Mouse (Mus musculus): ENCODE measurements around the gene Maml3.

Gene Maml3

GRCm38 (mm10) chr3:51816517-51817285 lies 288.2 kb downstream of the Maml3 start:
- no peak for DNase-seq

DNA sequence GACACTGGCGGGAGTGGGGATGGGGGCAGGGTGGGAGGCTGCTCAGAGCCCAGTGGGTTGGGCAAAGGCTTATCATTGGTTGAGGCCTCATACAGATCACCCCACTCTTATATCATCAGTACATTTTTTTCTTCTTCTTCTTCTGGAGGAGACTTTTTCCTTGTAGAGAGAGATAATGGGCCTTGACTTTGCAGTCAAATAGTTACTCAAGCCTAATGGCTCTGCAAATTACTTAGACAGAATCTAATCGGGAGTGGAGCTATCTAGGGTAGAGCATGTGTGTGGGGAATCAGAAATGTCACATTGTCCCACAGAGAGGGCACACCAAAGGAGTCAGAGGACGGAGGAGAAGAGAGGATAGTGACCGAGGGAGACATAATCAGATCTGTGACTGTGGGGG lies 290.8 kb downstream of the Maml3 start:
- DNase-seq: no peak

GRCm38 (mm10) chr3:51813186-51813585 lies 291.7 kb downstream of the Maml3 start:
- peak in 1 of 2 experiments; percentile 5 for DNase-seq

DNA sequence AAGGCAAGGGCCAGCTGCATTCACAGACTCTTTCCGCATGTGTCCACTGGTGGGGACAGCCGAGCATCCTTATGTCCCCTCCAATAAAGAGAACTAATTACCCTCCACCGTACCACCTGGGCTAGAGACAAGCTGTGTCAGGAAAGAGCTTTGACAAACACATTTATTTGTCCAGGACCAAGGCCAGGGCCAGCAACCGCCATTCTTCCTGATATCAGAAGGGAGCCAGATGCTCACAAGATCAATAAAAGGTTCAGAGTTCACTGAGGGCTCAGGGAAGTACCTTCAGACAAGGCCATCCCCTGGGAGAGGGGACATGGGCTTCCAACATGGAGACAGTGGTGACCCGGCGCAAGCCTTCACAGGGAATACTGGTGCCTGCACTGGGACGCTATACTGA lies 294.1 kb downstream of the Maml3 start:
- DNase-seq: no peak

GRCm38 (mm10) chr3:51809822-51810221 lies 295.1 kb downstream of the Maml3 start:
- no peak for DNase-seq

DNA sequence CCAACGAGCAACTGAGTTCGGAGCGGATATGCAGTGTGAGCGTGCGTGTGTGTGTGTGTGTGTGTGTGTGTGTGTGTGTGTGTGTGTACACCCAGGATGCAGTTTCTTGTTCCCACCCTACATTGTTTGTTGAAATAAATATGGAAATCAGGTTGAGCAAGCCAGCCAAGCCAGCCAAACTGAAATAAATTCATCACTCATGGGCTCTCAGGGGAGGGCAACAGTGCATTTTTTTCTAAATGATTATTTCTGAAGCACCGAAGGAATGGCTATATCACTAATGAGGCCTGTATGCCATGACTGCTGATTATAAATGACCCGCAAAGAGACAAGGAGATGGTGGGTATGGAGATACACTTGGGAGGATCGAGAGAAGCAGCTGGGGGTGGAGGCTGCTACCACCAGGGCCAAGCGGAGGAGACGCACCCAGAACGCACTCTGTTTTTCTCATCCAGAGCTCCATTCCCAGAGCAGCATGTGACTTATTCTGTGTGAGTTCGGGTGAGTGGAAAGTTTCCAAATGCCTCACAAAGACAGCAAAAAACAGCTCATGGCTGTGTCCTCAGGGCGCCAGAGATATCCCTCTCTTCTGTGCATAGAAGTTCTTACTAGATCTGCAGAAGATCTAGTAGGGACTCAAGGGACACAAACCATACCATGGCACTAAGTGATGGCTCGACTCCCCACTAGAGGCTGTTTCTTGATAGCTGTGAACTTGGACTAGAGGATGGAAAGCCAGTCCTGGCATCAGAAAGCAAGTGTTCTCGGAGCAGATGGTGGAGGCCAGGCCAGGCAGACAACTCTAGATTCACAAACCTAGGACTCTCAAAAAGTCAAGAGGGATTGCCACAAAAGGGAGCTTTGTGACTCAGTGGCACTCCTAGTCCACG lies 296.6 kb downstream of the Maml3 start:
- DNase-seq: peak; percentile 57 to 63

DNA sequence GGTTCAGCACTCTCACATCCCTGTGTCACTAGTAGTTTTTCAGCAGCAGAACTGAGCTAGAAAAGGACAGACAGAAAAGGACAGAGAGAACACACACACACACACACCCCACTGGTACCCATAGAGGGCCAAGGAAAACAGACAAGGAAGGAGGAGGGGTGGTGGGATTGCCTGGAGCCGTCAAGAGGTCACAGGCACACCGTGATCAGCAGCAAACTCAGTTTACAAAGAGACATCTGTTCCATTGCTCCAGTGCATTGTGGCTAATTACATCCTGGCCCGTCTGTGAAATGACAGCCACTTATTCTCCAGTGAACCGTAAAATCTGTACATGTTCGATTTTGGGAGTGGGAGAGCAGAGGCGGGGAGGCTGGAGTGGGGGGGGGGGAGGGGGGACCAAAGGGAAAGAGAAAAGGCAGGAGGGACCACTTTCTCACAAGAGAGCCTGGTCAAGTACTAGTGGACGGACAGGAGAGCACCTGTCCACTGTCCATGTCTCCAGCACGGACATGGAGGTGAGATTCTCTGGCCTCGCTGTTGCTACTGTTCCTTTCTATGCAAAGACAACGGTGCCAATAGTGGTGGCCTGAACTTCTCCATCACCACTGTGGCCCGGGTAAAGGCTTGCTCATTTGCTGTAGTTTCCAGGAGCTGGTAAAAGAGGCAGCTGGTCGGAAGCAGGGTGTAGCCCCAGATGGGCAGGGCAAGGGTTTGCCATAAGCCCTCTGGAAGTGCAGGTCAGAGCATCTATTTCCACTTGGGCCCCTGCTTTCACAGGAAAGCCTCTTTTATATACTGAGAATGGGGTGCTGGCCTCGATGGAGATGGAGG lies 299.2 kb downstream of the Maml3 start:
- DNase-seq: no peak

DNA sequence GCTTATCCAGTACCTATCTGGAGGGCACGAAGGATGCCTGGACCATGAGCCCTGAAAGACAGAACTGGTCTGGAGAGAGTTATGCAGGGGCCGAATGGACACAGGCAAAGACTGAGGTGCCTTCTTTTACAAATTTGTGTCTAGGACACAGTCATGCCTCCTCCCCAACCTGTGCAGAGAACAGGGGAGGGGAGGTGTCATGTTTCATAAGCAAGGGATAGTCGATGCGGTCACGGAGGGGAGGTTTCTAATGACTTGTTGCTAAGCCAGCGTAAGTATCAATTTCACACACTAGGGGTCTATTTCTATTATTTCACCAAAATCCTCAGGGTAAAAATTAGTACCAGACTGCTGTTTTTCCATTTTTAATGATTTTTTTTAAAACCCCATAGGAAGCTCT lies 301.0 kb downstream of the Maml3 start:
- DNase-seq: no peak

DNA sequence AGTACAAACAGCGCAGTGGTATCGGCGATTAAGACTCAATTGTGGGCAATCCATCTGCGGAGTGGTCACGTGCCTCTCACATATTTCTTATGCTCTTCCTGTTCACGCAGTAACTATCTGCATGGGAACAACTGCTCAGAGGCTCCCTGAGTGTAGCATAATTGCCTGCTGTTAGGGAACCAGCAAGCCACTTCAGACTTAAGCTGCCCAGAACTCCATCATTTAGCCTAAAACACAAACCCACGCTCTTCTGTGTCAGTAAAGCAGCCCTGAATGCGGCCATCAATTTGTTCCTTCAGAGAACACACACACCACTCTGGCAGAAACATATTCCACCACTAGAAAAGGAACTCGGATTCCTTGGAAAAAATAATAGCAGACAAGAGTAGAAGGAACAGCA lies 305.2 kb downstream of the Maml3 start:
- no peak for DNase-seq

DNA sequence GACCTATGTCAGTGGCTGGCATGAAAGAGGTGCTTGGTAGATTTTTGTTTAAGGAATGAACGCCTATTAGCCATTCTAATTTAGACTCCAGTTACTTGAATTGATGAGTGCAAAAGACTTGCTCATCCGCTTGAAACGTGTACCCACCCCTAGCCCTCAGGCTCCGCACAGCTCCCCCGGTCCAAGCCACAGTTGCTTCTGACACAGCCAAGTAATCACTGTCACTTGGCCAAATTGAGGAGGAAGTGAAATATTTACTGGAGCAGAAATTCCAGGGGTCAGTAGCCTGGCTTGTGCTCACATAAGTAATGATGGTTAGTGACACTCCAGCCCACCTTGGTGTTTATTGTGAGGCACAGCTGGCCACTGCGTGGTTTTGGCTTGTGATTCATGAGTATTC lies 308.0 kb downstream of the Maml3 start:
- peak; percentile 58 to 65 for DNase-seq

- DNase-seq: peak; percentile 86 to 90
Measured at GRCm38 (mm10) chr3:51796219-51796828, 308.6 kb downstream of the Maml3 start.

GRCm38 (mm10) chr3:51791542-51791941 lies 313.3 kb downstream of the Maml3 start:
- DNase-seq: no peak

GRCm38 (mm10) chr3:51789389-51789904 lies 315.4 kb downstream of the Maml3 start:
- no peak for DNase-seq

GRCm38 (mm10) chr3:51788591-51789339 lies 316.1 kb downstream of the Maml3 start:
- peak; percentile 61 to 68 for DNase-seq

DNA sequence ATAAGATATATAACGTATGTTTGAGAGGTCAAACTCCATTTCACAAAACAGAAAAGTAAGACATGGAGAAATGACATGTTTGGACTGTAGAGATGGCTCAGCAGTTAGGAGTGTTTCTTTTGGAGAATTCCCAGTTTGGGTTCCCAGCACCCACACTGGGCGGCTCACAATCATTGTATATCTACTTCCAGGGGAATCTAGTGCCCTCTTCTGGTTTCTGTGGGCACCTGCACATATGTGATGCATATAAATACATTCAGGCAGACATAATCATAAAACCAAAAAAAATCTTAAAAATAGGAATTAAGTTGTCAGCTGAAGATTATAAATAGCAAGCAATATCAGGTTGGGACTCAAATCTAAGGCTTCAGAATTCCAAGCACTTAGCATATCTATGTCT lies 316.9 kb downstream of the Maml3 start:
- no peak for DNase-seq

DNA sequence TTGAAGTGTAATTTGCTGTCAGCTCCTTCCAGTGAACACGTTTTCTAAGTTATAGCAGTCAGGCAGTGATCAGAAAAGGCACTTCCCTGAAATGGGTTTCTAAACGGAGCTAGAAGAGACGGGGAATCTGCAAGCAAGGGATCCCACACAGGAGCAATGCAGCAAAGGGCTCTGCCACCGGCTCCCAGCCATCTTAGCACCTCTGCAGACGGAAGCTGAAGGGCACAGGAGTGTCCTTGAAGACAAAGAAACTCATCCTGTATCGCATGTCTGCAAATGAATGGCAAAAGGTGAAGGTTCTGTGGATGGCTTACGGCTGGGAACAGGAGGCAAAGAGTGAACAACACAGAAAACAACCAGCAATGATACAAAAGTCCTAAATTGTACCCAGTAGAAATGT lies 319.1 kb downstream of the Maml3 start:
- DNase-seq: no peak

DNA sequence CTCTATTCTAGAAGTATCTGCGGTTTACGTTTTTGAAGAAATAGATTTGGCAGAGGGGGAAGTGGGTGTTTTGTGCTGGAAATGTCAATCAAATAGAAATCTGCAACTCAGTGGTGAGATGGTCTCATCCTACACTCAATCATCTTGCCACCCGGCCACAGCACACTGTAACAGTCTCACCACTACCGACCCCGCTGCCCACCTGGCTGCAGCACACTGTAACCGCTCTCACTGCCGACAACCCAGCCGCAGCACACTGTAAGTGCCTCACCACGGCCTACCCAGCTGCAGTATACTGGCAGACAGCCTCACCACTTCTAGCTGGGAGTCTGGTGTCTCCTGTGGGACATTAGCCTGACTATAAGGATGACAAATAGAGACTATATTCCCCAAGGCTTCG lies 322.7 kb downstream of the Maml3 start:
- DNase-seq: no peak

DNA sequence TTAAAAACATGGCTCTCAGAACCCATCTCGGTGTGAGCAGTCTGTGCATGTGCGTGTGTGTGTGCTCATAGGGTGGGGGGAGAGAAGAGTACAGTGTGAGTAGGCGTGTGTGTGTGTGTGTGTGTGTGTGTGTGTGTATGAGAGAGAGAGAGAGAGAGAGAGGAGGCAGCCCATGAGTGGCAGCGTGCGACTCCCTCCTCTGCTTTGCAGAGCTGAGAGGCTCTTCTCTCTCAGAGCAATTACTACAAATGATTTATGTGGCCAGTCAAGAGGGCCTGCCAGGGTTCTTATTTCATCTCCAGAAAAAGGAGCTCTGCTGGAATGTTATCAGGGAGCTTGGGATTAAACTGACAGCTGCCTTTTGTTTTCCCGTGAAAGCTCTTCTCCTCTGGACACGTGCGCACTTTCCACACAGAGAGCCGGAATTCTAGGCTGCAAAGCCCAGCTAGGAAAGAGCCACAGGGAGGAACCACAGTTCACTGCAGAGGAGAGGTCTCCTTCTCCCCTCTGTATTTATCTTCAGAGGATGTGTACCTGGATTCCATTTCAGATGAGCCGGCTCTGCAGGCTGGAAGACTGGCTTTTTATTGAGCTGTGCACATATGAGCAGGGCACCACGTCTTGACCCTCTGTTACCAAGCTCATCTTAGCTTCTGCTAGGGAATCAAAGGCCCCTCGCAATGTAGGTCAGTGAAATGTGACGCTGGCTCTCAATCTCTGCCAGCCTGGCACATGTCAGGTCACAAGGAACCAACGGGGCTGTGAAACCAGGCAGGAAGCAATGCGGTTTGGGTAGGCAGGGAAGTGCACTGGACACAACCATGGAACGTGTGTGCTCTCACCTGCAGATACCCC lies 325.9 kb downstream of the Maml3 start:
- peak; percentile 69 to 73 for DNase-seq

- no peak for DNase-seq
Measured at GRCm38 (mm10) chr3:51778179-51778578, 326.7 kb downstream of the Maml3 start.

- DNase-seq: no peak
Measured at GRCm38 (mm10) chr3:51776018-51776611, 328.8 kb downstream of the Maml3 start.

Measured in cerebellum, postnatal 25 days (tissue).